Mouse (Mus musculus) 3134 (cell line): ENCODE data around the gene Ifrd2.
"Not testable (repeated sequence)": the region's sequence is repeated elsewhere in the genome, so short reads cannot be mapped to it uniquely, and the experiment has no call there.

Source experiments
- DNase-seq: peaks from one replicate; pipeline ENCODE4 v3.0.0-alpha.2; 2011; ENCODE audit warnings: low spot score; ENCODE audit not compliant: insufficient read length; ENCODE audit errors: extremely low read depth

Ifrd2 gene

GRCm38 (mm10) chr9:107551117-107551889 is 36.1 kb upstream of the Ifrd2 start, which contains the start of gene Rassf1:
Rassf1 (plus strand) TSS chr9:107551555.
- peak; percentile 93 for DNase-seq

DNA sequence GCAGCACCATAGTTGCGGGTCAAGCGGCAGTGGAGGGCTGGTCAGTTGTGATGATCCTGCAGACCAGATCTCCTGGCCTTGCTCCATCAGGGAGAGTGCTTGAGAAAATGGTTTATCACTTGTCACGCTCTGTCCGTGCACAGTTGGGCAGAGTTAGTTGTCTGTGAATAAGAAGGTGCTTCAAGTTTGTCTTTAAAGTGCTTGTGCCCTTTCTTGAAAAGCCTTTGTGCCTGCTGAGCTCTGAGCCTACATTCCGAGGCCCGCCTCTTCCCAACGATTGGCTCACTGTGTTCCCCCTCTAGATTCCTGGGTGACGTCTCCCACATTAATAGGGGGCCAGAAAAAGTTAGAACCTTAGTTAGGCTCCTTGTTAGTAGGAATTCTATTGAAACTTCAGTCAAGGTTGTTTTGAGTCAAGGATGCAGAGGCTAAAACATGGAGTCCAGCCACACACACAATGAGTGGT is 35.5 kb upstream of the Ifrd2 start:
- no peak for DNase-seq

- no peak for DNase-seq
Observed at GRCm38 (mm10) chr9:107552690-107553393, 34.6 kb upstream of the Ifrd2 start.

- DNase-seq = no peak
Observed at GRCm38 (mm10) chr9:107553541-107554318, 33.7 kb upstream of the Ifrd2 start.

GRCm38 (mm10) chr9:107554319-107554825 is 33.1 kb upstream of the Ifrd2 start:
- peak; percentile 100 for DNase-seq

- no peak for DNase-seq
Observed at GRCm38 (mm10) chr9:107555031-107555457, 32.4 kb upstream of the Ifrd2 start.

DNA sequence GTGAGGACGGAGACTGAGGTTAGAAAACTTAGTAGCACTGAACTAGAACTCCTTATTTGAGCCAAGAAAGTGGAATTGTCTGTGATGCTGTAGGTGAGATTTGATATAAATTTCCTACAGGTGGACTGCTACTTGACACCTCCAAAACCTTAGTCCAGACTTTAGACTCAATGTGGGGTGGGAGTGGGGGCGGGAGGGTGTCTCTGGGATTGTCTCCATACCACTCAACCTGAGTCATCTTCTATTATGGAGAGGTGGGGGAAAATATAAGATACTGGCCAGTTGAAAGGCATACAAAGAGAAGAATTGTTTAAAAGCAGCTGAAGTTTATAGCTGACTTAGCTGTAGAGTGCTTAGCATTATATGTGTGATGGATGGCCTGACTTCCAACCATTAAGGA is 31.7 kb upstream of the Ifrd2 start:
- DNase-seq = no peak

DNA sequence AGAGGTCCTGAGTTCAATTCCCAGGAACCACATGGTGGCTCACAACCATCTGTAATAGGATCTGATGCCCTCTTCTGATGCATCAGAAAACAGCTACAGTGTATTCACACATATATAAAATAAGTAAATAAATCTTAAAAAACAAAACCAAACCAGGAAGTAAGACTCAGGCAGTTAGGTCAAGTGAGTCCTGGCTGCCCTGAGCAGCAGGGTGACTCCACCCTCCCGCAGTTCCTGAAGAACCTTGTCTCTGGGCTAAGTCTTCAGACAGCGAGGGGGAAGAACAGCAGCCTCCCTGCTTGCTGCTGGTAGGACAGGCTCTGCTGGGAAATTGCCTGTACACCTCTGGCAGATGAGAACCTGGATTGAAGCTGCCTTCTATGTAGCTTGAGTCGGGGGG is 31.1 kb upstream of the Ifrd2 start:
- no peak for DNase-seq

DNA sequence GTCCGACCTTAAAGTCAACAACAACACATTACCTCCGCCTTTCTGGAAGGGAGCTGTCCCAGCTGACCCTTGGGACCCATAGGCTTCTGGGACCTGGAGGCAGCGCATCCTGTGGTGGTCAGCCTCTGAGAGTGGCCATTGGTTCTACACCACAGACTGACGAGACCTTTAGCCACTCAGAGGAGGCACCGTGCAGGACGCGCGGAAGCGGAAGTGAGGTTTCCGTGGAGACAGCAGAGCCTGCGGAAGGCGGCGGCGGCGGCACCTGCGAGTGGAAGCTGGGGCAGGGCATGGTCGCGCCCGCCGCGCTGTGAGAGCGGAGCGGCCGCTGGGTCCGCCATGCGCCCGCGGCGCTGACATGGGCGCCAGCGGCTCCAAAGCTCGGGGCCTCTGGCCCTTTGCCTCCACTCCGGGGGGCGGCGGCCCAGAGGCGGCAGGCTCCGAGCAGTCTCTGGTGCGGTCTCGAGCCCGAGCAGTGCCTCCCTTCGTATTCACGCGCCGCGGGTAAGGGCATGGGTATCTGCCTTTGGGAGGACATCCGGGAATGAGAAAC is 24.3 kb upstream of the Ifrd2 start, which contains the start of gene Tusc2:
TSS of gene Tusc2 (plus strand) at position 227 of the 553 bp plus-strand sequence.
- peak; percentile 84 for DNase-seq

- DNase-seq = not testable (repeated sequence)
Observed at GRCm38 (mm10) chr9:107565556-107565955, 21.9 kb upstream of the Ifrd2 start.

DNA sequence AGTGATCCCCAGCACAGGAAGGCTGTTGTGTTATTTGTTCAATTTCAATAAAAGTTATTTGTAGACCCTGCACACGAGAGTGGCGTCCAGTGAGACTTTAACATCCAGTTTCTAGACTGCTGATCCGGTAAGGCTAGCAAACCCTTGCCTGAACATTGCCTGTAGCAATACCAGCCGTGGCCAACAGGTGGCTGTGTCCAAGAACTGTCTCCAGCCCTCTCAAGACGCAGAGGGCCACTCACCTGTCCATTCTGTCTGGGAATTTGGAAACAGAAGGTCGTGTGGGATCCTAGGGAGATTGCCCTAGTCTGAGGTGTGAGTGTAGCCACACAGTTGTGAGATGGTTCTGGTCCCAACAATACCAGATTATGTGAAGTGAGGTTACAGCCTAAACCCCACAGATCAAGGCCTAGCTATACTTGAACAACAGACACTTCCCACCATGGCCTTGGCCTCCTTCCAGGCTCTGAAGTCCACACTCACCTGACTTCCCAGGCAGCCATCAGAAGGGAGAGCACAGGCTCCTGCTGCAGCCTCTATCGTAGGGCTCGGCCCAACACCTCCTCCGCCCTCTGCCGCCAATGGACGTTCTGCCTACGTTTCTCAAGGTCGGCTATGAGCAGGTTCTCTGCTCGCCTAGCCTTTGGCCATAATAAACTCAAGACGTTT is 21.3 kb upstream of the Ifrd2 start:
- no peak for DNase-seq

DNA sequence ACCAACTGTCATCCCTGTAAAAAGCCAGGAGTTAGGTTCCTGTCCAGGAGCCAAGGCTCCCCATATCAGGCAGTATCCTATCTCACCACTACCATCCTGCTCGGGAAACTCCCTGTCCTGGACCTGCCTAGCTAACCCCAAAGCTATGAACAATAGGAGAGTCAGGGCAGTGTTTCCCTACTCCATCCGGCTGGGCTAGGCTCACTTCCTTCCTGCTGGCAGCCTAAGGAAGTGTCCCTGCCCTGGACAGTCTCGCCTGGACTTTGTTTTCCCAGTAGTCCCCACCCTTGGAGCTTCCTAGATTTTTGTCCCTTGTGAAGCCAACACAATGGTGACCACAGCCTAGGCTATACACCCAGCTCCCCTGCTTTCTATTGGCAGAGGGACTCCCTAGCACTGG is 20.6 kb upstream of the Ifrd2 start:
- no peak for DNase-seq

DNA sequence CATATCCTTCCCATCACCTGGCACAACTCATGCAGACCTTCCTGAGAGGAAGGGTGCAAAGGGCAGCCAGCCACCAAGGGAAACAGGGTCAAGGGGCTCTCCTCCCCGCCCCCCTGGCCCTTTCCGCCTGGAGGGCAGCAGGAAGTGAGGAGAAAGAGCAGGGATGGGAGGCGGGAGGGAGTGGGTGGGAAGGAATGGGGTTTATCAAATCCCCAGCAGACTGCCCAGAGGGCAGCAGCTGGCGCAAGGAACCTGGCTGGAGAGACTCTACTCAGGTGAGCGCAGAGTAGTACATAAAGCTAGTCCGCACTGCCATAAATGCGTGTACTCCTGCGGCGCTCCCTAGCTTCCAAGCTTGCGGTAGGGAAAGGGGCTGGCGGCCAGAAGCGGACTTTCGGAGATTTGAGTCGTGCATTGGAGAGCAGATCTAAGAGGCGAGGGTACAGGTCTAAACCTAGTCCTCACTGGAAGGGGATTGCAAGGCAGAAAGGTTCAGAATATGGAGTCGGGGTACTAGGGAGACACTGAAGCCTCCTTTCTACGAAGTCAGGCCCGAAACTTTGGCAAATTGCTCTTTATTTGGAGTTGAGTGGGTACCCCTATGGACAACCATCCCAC is 19.6 kb upstream of the Ifrd2 start, which contains the start of gene Hyal2:
TSS of gene Hyal2 (plus strand) at position 244 of the 618 bp plus-strand sequence.
- DNase-seq = no peak

GRCm38 (mm10) chr9:107568331-107569261 is 18.8 kb upstream of the Ifrd2 start:
- peak; percentile 82 for DNase-seq

DNA sequence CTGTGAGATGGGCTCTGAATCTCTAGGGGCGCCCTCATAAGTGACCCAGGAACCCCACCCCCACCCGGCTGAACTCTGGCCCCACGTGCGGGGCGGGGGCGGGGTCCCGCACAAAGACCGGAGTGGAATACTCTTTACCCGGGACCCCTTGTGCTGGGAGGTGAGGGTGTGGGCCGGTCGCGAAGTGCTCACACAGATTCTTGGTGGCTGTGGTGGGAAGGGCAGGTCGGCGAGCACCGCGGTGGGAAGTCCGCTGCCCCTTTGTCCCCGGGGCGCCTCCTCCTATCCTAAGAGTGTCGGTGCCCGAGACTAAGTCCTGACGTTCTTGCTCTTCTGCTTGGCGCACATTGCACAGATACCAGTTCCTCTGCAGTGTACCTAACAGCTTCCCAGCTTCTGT is 18.2 kb upstream of the Ifrd2 start:
- DNase-seq = no peak

GRCm38 (mm10) chr9:107570016-107570415 is 17.4 kb upstream of the Ifrd2 start:
- DNase-seq = no peak

- no peak for DNase-seq
Observed at GRCm38 (mm10) chr9:107570845-107571244, 16.6 kb upstream of the Ifrd2 start.

DNA sequence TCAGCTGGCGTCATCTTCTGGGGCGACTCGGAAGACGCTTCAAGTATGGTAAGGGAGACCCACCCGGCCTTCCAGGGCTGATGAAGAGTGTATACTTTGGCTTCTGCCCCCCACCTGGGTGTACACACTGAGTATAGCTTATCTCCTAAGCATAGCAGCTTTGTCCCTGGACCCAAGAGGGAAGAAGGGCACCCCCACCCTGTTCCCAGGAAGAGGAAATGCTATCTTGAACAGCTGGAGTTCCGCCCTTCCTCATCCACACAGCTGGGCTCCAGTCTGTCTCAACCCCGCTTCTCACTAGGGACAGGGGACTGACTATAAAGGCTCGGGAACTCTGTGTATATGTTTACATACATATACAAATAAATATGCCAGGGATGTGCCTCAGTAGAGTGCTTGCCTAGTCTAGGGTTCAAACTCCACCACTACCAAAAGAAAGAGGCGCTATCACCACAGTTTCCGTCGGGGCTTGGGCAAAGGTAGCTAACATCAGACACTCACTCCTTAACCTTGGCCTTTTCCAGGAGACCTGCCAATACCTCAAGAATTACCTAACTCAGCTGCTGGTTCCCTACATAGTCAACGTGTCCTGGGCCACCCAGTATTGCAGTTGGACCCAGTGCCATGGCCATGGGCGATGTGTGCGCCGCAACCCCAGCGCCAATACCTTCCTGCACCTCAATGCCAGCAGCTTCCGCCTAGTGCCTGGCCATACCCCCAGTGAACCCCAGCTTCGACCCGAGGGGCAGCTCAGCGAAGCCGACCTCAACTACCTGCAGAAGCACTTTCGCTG is 15.7 kb upstream of the Ifrd2 start:
- DNase-seq = no peak
